Mouse (Mus musculus) mouse embryonic stem cell (cell line): ENCODE data around the gene Hsd17b1.

Source experiments
- in situ Hi-C, 2 experiments: fragments of 300-500 bp; cut with MboI; formaldehyde crosslinking; loops; 1 replicate in 1 of 2; 3 replicates in 1 of 2; pipeline ENCODE4 v1.14.3; 2019 to 2020; ENCODE audit warnings: low sequenced_read_pairs in 2 of 2, low pct_unique_long_range_greater_than_20kb in 1 of 2, mixed read lengths in 1 of 2; ENCODE audit not compliant: unreplicated experiment in 1 of 2

The Hsd17b1 gene

DNA sequence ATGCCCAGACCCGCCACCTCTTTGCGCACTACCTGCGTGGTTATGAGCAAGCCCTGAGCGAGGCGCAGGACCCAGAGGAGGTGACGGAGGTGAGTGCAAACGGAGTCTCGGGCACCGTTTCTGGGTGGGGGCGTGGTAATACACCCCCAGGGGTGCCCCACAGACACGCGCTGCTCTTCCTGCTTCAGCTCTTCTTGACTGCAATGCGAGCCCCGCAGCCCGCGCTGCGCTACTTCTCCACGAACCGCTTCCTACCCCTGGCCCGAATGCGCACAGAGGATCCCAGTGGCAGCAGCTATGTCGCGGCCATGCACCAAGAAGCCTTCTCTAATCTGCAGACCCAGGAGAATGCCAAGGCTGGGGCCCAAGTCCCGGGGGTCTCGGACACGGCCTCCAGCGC is 1.5 kb downstream of the Hsd17b1 start:
- in situ Hi-C loops = no loop called here

- in situ Hi-C loops = no loop called here
Measured at GRCm38 (mm10) chr11:101080421-101080820, 2.2 kb downstream of the Hsd17b1 start.

DNA sequence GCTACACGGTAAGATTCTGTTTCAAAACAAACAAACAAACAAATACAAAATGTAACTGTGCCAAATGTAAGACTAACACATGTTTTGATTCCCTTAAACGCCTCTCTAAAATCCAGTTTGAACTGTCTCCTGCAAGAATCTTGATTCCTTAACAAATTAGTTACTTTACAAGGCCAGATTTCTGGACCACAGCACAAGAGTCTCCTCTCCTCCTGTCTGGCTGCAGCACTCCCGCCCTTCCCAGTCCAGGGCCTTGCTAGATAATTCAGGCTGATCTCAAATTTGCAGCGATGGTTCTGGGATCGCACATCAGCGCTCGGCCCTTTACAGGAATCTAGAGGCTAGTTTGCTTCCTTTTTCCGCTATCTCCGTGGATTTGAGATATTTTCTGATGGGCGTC is 3.4 kb downstream of the Hsd17b1 start:
- in situ Hi-C loops = no loop called here

DNA sequence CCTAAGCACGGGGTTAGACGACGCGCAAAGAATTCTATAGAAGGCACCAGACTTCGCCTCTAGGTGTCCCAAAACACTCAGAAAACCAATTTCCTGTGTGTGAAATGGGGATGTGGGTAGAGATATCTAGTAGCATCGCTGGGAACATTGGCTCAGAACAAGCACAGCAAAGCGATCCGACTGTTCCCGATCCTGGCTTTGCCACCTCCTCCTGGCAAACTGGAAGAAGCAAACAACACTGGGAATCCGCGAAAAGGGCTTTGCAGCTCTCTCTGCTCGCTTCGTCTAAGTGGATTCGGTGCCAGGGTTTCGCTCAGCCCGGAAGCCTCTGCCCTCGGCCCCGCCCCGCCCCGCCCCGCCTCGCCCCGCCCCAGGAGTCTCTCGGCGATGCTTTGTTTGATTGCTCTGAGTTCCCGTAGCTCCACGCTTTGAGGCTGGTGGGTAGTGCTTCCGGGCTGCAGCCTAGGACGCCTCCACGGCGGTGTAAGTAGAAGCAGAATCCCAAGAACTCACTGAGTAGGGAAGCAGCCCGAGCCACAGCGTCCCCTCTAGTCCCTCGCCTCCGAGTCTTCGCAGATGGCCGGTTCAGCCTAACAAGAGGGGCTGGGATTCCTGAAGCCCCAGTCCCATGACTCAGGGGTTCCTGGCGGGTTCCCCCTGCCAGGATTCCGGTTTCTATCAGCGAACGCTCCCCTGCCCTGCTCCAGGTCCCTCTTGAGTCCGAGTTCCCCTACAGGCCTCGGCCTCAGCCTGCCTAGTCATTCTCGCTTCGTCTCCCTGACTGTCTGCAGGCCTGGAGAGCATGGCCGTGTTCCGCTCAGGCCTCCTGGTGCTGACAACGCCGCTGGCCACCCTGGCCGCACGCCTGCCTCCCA is 4.2 kb downstream of the Hsd17b1 start, which contains the start of gene Coasy:
Gene Coasy (plus strand): TSS at position 358 of the 875 bp plus-strand sequence.
- in situ Hi-C loops = no loop called here

GRCm38 (mm10) chr11:101083083-101083697 is 5.0 kb downstream of the Hsd17b1 start:
- in situ Hi-C loops = no loop called here

GRCm38 (mm10) chr11:101084246-101084645 is 6.0 kb downstream of the Hsd17b1 start:
- in situ Hi-C loops = no loop called here

DNA sequence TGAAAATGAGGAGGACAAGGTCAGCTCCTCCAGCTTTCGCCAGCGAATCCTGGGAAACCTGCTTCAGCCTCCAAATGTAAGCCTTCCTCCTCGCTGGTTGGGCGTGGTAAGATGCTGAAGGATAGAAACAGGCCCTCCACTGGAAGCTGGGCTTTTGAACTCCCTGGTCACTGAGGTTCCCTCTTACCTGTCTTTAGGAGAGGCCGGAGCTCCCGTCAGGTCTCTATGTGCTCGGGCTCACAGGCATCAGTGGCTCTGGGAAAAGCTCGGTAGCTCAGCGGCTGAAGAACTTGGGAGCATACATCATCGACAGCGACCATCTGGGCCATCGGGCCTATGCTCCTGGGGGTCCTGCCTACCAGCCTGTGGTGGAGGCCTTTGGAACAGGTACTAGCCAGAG is 6.6 kb downstream of the Hsd17b1 start:
- in situ Hi-C loops = no loop called here

DNA sequence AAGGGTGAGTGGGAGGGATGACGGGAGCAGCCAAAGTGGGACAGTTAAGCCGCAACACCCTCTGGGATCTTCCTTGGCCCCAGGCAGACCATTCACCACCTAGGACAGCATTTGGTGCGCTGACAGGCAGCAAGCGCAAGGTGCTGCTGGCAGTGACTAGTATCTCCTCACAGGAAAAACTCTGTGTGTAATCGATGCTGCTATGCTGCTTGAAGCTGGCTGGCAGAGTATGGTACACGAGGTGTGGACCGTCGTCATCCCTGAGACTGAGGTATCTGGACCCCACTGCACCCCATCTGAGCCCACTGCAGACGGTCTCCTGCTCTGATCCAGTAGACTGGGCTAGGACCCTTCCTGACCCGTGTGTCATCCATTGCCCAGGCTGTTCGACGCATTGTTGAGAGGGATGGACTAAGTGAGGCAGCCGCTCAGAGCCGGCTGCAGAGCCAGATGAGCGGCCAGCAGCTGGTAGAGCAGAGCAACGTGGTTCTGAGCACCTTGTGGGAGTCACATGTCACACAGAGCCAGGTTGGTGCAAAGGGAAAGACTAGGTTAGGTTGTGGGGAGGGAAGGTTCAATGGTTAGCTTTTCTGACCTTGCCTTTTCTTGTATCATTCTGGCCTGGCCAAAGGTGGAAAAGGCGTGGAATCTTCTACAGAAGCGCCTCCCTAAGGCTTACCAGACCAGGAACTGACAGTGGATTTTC is 7.6 kb downstream of the Hsd17b1 start:
- in situ Hi-C loops = no loop called here

DNA sequence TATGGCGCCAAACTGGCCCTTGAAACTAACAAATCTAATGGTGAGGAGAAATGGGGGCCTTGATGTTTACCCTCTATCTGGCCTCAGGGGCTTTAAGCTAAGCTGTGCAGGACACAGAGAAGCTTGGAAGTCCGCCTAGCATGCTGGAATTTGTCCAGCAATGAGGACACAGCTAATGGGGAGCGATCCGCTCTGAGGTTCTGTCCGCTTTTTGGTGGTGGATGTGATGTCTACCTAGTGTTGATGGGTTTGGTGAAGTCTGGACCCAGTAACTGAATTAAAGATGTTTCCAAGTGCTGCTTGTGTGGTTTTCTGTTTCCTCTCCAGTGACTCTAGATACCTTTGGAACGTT is 8.1 kb downstream of the Hsd17b1 start:
- in situ Hi-C loops = no loop called here

- in situ Hi-C loops = no loop called here
Measured at GRCm38 (mm10) chr11:101086756-101087681, 8.8 kb downstream of the Hsd17b1 start, which contains the start of gene Mlx. TSS of gene Mlx (plus strand) at chr11:101087277.

DNA sequence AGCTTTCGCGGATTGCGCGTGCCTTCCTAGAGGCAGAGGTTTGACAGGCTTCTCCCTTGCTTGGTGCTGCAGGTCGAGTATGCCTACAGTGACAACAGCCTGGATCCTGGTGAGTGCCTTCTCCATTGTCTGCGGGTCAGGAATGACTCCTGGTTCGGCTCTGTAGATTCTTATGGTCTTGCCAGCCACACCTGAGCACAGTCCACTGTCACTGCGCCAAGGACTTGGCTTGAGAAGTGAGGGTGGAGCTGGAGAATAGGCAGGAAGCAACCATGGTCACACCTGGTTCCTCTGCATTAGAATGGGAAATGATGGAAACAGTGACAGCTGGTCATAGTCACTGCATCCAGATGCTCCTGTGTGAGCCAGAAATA is 9.5 kb downstream of the Hsd17b1 start:
- in situ Hi-C loops = no loop called here

DNA sequence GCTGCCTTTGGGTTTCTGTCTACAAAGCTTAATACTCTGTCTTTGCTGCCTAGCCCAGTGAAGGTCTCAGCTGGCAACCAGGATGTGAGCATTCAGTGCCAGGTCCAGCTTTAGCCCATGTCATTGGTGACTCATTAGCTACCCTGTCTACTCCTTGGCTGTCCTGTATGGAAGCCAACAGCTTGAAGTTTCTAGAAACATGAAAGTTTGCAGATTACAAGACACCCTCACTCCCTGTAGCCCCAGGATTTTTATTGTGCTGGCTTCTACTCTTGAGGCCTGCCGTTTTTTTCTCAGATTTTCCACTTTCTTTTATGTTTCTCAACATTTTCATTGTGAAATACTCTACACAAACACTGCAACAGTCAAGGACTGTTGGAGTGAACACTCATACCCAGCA is 11.7 kb downstream of the Hsd17b1 start:
- in situ Hi-C loops = no loop called here

- in situ Hi-C loops = no loop called here
Measured at GRCm38 (mm10) chr11:101094930-101095313, 16.7 kb downstream of the Hsd17b1 start.

- in situ Hi-C loops = no loop called here
Measured at GRCm38 (mm10) chr11:101095314-101096024, 17.3 kb downstream of the Hsd17b1 start, which contains the start of gene Psmc3ip. TSS of gene Psmc3ip (minus strand) at chr11:101095436.

- in situ Hi-C loops = no loop called here
Measured at GRCm38 (mm10) chr11:101098231-101098630, 20.0 kb downstream of the Hsd17b1 start.

GRCm38 (mm10) chr11:101103011-101103410 is 24.8 kb downstream of the Hsd17b1 start:
- in situ Hi-C loops = no loop called here

DNA sequence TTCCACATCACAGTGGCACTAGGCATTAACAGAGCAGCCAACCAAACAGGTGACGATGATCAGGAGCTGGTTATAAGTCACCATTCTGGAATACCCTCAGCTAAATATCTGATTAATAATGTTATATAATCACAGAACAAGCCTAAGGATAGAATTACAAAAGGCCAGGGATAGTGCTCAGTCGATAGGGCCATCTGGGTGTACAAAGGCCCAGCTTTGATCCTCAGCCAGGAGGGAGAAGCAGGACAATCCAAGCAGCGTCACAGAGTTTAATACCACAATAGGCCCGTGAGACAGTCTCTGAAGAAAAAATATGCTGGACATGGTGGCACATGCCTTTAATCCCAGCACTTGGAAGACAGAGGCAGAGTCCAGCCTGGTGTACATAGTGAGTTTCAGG is 31.1 kb downstream of the Hsd17b1 start:
- in situ Hi-C loops = no loop called here

DNA sequence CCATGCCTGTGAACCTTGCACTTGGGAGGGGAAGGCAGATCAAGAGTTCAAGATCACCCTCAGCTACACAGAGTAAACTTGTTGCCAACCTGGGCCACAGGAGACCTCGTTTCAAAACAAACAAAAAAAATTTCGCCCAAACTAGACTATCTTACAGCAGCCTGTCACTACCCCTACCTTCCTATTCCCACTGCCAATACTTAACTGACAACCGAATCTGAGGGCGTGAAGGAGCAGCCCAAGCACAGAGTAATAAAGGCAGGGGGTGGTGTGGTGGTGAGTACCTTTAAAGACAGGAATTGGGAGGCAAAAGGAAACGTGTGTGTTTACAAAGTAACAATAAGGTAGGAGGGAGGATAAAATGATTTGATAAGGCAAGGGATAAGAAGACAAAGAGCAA is 32.5 kb downstream of the Hsd17b1 start:
- in situ Hi-C loops = no loop called here
